Mouse (Mus musculus) lung, postnatal 0 days (tissue): ENCODE measurements at regions not wholly inside any gene's neighbourhood (a gene's known extent, or its start where the extent isn't known, plus 50 kb on each side); places are given as distances from the start of the nearest gene placed in this dataset.
A peak's percentile ranks its signal among the peaks of the same experiment; 100 is the strongest.

Experiments used
- ATAC-seq: fragments of 200-750 bp; cut with Nextera tagmentation; 2 replicates; pipeline ENCODE4 v1.8.0; 2017; ENCODE audit warnings: moderate library complexity
- DNase-seq: peaks from one replicate; pipeline ENCODE4 v3.0.0-alpha.2; 2016; ENCODE audit warnings: low spot score
- H3K27ac ChIP-seq: fragments of 300-500 bp; sonication (generic); 2 replicates; pipeline ENCODE4 v1.5.1; 2014; ENCODE audit warnings: antibody characterized with exemption, mild to moderate bottlenecking, low read length, mixed read lengths
- H3K27me3 ChIP-seq: fragments of 300-500 bp; sonication (generic); replicated peaks from 2 replicates; pipeline ENCODE4 v1.6.1; 2014; ENCODE audit warnings: low read length, mixed read lengths; ENCODE audit not compliant: insufficient read depth
- H3K36me3 ChIP-seq: fragments of 300-500 bp; sonication (generic); 2 replicates; pipeline ENCODE4 v1.6.1; 2014; ENCODE audit warnings: low read length, mixed read lengths; ENCODE audit not compliant: insufficient read depth
- H3K4me1 ChIP-seq: fragments of 300-500 bp; sonication (generic); 2 replicates; pipeline ENCODE4 v1.6.1; 2014; ENCODE audit warnings: antibody characterized with exemption, low read depth, low read length, mixed read lengths; ENCODE audit not compliant: insufficient read depth
- H3K4me2 ChIP-seq: fragments of 300-500 bp; sonication (generic); replicated peaks from 2 replicates; pipeline ENCODE4 v1.6.1; 2014; ENCODE audit warnings: low read depth, mild to moderate bottlenecking, low read length, moderate library complexity, mixed read lengths
- H3K4me3 ChIP-seq: fragments of 300-500 bp; sonication (generic); 2 replicates; pipeline ENCODE4 v1.5.1; 2014; ENCODE audit warnings: low read depth, low read length
- H3K9ac ChIP-seq: fragments of 300-500 bp; sonication (generic); replicated peaks from 2 replicates; pipeline ENCODE4 v1.6.1; 2014; ENCODE audit warnings: low read depth, mild to moderate bottlenecking
- H3K9me3 ChIP-seq: fragments of 300-500 bp; sonication (generic); 2 replicates; pipeline ENCODE4 v1.6.1; 2016; ENCODE audit warnings: low read length, mixed read lengths
- CTCF ChIP-seq: IDR thresholded peaks from 2 replicates; pipeline ENCODE4 v1.5.1; 2016; ENCODE audit warnings: antibody characterized with exemption, mild to moderate bottlenecking
- EP300 ChIP-seq: IDR thresholded peaks from 2 replicates; pipeline ENCODE4 v1.6.1; 2016; ENCODE audit warnings: antibody characterized with exemption, mild to moderate bottlenecking, control low read depth
- WGBS: fragments of 180-500 bp; shearing (Covaris S2); extraction: QIAGEN DNeasy Blood & Tissue Kit; methylation state at CpG from one replicate; pipeline ENCODE4 v1.1.7; 2014; 5-methylcytosine and 5-hydroxymethylcytosine counted together

- Histone ChIP-seq H3K9me3 (no peaks in the 10 kb centered on the region), H3K4me3 (no peak overlapping the region), H3K27me3 (no peaks in the 10 kb centered on the region), H3K36me3 (no peaks in the 10 kb centered on the region), H3K27ac (no peak overlapping the region), H3K4me2 (no peak overlapping the region), H3K4me1 (peaks cover 4% of the 10 kb centered on the region; the same call in 1 of the 2 replicates), H3K9ac (no peak overlapping the region)
- TF ChIP-seq CTCF = no peak
- no peak for TF ChIP-seq EP300
- WGBS = 66% methylated on average over 5 of the region's 5 CpGs
- DNase-seq (no peak), ATAC-seq (no peak)
These were observed 362.5 kb upstream of the Smim15 start for GRCm38 (mm10) chr13:107681719-107682118.

- no peaks in the 10 kb centered on the region for H3K36me3 ChIP-seq
- no peak for DNase-seq
These were observed 365.4 kb upstream of the Smim15 start for GRCm38 (mm10) chr13:107678860-107679259.

GRCm38 (mm10) chr13:107677091-107677470 is 367.2 kb upstream of the Smim15 start:
- Histone ChIP-seq H3K4me3 (no peak overlapping the region), H3K4me2 (no peak overlapping the region), H3K27ac (peak overlapping the region; percentile 74), H3K9ac (no peak overlapping the region), H3K9me3 (no peaks in the 10 kb centered on the region), H3K27me3 (no peaks in the 10 kb centered on the region), H3K4me1 (peaks cover 9% of the 10 kb centered on the region; the same call in 1 of the 2 replicates), H3K36me3 (no peaks in the 10 kb centered on the region)
- DNase-seq (no peak), ATAC-seq (no peak)
- 22% methylated on average over 8 of the region's 8 CpGs for WGBS
- TF ChIP-seq EP300 (no peak), CTCF (no peak)

More at GRCm38 (mm10) chr13:107678860-107679259, 365.4 kb upstream of the Smim15 start:
- Histone ChIP-seq H3K9ac (no peak overlapping the region), H3K4me3 (no peak overlapping the region), H3K9me3 (no peaks in the 10 kb centered on the region), H3K4me1 (peaks cover 9% of the 10 kb centered on the region; the same call in 1 of the 2 replicates), H3K4me2 (no peak overlapping the region), H3K27me3 (no peaks in the 10 kb centered on the region), H3K27ac (no peak overlapping the region)
- TF ChIP-seq CTCF (no peak), EP300 (no peak)
- ATAC-seq = no peak

DNA sequence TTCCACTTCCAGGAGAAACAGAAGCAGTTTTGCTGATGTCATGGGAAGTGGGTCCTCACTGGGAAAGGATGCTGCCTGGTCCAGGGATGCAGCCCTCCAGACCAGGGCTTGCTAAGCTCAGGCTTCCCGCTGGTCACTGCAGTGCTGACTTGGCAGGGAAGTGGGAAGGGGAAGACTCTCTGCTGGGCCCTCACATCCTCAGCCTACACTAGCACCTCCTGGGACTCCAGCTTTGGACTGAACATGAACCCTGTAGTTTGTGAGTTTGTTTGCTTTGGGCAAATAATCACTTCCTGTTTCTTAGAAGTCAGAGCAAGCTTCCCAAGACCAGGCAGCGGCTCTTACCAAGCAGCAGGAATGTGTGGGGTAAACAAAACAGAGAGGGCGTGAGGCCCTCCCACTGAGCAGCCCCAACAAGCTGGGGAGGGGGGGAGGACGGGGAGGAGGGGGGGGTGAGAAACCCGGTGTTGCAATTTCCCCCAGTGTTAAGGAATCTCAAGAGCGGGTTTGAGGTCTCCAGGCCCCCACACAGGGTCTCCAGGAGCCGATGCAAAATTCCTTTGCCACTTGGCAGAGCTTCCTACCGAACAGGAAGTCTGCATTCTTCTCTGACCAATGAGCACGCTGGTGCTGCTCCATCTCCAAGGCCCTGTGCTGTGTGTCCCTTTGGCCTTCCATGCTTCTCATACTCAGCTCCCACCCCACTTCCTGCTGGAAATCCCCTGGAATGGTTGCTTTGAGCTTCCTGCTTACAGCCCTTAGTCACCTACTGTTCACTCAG is 367.7 kb upstream of the Smim15 start:
- no peaks in the 10 kb centered on the region for H3K9me3 ChIP-seq
- TF ChIP-seq EP300 = peak; percentile 78; the same call in 1 of the 2 replicates
- TF ChIP-seq CTCF = no peak
- H3K27ac ChIP-seq = peak overlapping the region; percentile 74
- H3K4me1 ChIP-seq = peaks cover 9% of the 10 kb centered on the region; the same call in 1 of the 2 replicates
- H3K4me3 ChIP-seq = no peak overlapping the region
- ATAC-seq = peak; percentile 93
- no peak overlapping the region for H3K9ac ChIP-seq
- no peaks in the 10 kb centered on the region for H3K27me3 ChIP-seq
- H3K36me3 ChIP-seq = no peaks in the 10 kb centered on the region
- H3K4me2 ChIP-seq = peak overlapping the region; percentile 11; the same call in 1 of the 2 replicates
- 3% methylated on average over 9 of the region's 9 CpGs for WGBS
- peak; percentile 96 for DNase-seq

GRCm38 (mm10) chr13:107672166-107672565 is 372.1 kb upstream of the Smim15 start:
- 61% methylated on average over 5 of the region's 5 CpGs for WGBS
- peaks cover 9% of the 10 kb centered on the region; the same call in 1 of the 2 replicates for H3K4me1 ChIP-seq
- H3K36me3 ChIP-seq = no peaks in the 10 kb centered on the region
- H3K9ac ChIP-seq = no peak overlapping the region
- no peak overlapping the region for H3K4me3 ChIP-seq
- no peaks in the 10 kb centered on the region for H3K9me3 ChIP-seq
- no peak for TF ChIP-seq EP300
- no peak for TF ChIP-seq CTCF
- H3K4me2 ChIP-seq = no peak overlapping the region
- H3K27me3 ChIP-seq = no peaks in the 10 kb centered on the region
- DNase-seq (no peak), ATAC-seq (no peak)
- no peak overlapping the region for H3K27ac ChIP-seq

DNA sequence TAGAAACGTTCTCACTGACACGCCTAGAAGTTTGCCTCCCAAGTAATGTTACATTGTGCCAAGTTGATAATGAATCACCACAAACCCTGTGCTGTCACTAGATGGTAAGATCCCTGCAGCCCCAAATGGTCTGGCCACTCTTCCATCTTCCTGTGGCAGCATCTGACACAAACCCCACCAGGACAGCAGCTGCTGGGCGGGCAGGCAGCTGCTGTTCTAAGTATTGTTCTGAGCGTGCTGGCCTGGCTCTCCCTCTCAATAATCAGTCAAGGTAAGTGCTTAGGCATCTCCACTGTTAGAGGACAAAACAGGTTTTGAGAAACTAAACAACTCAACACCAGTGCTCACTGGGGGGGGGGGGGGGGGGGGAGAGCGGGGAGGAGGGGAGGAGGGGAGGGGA is 375.7 kb upstream of the Smim15 start:
- no peak overlapping the region for H3K4me3 ChIP-seq
- DNase-seq (no peak), ATAC-seq (no peak)
- H3K4me1 ChIP-seq = no peaks in the 10 kb centered on the region
- no peak overlapping the region for H3K27ac ChIP-seq
- H3K9me3 ChIP-seq = no peaks in the 10 kb centered on the region
- 52% methylated on average over 4 of the region's 5 CpGs for WGBS
- no peak overlapping the region for H3K9ac ChIP-seq
- no peak overlapping the region for H3K4me2 ChIP-seq
- TF ChIP-seq CTCF (no peak), EP300 (no peak)
- no peaks in the 10 kb centered on the region for H3K27me3 ChIP-seq
- no peaks in the 10 kb centered on the region for H3K36me3 ChIP-seq
